Mouse (Mus musculus): ENCODE results near the gene 4930438A08Rik. TPM values are rescaled to one million over a fixed set of nuclear protein-coding genes. Genes with fewer than 3 reads are reported as not detected.
A peak's percentile ranks its signal among the peaks of the same experiment; 100 is the strongest.
"Not testable (repeated sequence)": the region's sequence is repeated elsewhere in the genome, so short reads cannot be mapped to it uniquely, and the experiment has no call there.

The 4930438A08Rik gene
- total RNA-seq (2015; ENCODE audit: low replicate concordance) (4.3 and 10.9 TPM in 2 replicates), total RNA-seq (2017; ENCODE audit: low replicate concordance) (2.7 and 9.5 TPM in 2 replicates)

DNA sequence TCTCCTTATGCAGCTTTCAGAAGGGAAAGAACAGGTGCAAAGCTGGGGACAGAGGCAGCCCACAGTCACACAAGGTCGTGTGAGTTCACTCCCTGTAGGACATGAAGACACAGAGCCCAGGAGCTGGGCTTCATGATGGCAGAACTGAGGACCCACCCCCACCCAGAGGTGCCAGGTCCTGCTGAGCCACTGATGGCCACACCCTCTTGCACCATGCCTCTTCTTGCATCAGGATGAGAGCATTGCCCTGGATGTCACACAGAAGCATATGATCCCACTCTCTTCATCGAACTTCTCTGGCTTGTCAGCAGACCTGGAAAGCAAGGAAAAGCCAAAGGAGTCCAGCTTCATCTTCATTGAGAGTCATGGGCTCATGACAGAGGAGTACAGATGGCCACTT, at the start of gene 4930438A08Rik:
4930438A08Rik (plus strand) TSS at position 228 of the 400 bp plus-strand sequence.
- ATAC-seq (replicated peaks; ENCODE audit: low FRiP score, poor library complexity, severe bottlenecking) = no peak

- ATAC-seq (replicated peaks; ENCODE audit: low FRiP score, poor library complexity, severe bottlenecking) = not testable (repeated sequence)
Observed at GRCm38 (mm10) chr11:58224872-58225271, 49.7 kb upstream of the 4930438A08Rik start.

DNA sequence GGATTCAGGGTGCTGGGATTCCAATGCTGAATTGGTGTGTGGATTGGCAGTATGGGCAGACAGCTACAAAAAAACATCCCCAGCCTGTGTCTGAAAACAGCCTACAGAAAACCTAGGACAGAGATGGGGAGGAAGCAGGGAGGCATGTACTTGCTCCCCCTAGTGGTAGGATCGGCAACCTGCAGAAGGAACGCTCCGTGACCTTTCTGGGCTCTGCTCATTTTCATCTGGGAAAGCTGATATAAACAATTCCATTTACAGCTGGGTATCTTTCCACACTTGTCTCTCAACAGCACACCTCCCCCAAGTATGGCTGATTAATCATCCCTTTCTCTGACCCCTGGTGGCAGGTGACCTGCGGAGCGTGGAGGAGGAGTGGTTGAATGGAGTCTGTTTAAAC, 48.9 kb upstream of the 4930438A08Rik start:
- peak; percentile 90 for ATAC-seq (replicated peaks; ENCODE audit: low FRiP score, poor library complexity, severe bottlenecking)

DNA sequence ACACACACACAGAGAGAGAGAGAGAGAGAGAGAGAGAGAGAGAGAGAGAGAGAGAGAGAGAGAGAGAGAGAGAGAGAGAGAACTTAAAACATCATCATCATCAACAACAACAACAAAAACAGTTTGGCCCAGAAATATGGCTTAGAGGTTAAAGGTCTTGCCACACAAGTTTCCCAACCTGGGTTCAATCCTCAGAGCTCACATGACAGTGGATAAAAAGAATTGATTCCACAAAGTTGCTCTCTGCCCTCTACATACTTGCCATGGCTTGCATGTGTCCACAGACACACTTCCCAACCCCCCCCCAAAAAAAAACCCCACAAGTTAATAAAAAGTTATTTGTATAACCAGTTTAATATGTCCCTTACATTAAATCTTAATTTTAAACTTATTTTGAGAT, 48.2 kb upstream of the 4930438A08Rik start:
- ATAC-seq (replicated peaks; ENCODE audit: low FRiP score, poor library complexity, severe bottlenecking) = no peak

DNA sequence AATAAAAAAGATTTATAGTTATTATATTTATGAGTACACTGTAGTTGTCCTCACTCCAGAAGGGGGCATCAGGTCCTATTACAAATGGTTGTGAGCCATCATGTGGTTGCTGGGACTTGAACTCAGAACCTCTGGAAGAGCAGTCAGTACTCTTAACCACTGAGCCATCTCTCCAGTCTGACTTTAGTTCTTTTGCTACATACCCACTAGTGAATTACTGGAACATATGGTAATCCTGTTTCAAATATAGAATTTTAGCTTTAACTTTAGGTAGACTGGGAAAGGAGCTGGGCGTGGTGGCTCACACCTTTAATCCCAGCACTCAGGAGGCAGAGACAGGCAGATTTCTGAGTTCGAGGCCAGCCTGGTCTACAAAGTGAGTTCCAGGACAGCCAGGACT, 46.6 kb upstream of the 4930438A08Rik start:
- ATAC-seq (replicated peaks; ENCODE audit: low FRiP score, poor library complexity, severe bottlenecking) = not testable (repeated sequence)

- no peak for ATAC-seq (replicated peaks; ENCODE audit: low FRiP score, poor library complexity, severe bottlenecking)
Observed at GRCm38 (mm10) chr11:58230396-58230910, 44.1 kb upstream of the 4930438A08Rik start.

- ATAC-seq (replicated peaks; ENCODE audit: low FRiP score, poor library complexity, severe bottlenecking) = no peak
Observed at GRCm38 (mm10) chr11:58231156-58231555, 43.4 kb upstream of the 4930438A08Rik start.

DNA sequence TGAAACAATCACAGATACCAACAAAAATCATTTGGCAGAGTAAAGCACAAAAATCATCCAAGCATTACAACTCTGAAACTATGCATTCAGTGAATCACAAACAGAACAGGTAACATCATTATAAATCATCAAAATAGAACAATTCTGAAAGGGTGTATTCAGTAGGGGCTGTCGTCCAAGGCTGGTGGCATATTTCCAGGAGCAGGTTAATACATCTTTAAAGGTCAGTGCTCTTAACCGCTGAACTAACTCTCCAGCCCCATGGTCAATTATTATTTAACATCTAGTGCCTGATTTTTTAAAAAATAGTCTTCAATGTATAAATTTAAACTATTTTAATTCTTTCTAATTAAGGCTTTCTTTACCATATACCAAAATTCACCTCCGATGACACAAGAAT, 40.0 kb upstream of the 4930438A08Rik start:
- not testable (repeated sequence) for ATAC-seq (replicated peaks; ENCODE audit: low FRiP score, poor library complexity, severe bottlenecking)

DNA sequence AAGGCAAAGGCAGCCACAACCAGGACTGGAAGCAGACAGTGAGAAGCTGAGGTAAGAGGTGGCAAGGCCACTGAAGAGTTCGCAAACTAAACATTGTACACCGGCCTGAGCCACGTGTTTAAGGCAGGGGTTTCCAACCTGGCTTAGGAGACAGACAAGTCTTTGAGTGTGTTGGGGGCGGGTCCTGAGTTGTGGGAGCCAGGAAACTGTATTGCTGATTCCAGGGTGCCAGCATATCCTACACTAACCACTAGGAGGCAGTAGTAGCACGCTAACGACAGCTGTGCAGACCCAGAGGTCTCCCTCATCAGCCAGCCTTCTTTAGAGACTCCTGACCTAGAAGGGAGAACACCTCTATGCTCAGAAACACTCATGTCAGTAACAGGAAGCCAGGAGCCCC, 39.4 kb upstream of the 4930438A08Rik start:
- peak; percentile 72 for ATAC-seq (replicated peaks; ENCODE audit: low FRiP score, poor library complexity, severe bottlenecking)

DNA sequence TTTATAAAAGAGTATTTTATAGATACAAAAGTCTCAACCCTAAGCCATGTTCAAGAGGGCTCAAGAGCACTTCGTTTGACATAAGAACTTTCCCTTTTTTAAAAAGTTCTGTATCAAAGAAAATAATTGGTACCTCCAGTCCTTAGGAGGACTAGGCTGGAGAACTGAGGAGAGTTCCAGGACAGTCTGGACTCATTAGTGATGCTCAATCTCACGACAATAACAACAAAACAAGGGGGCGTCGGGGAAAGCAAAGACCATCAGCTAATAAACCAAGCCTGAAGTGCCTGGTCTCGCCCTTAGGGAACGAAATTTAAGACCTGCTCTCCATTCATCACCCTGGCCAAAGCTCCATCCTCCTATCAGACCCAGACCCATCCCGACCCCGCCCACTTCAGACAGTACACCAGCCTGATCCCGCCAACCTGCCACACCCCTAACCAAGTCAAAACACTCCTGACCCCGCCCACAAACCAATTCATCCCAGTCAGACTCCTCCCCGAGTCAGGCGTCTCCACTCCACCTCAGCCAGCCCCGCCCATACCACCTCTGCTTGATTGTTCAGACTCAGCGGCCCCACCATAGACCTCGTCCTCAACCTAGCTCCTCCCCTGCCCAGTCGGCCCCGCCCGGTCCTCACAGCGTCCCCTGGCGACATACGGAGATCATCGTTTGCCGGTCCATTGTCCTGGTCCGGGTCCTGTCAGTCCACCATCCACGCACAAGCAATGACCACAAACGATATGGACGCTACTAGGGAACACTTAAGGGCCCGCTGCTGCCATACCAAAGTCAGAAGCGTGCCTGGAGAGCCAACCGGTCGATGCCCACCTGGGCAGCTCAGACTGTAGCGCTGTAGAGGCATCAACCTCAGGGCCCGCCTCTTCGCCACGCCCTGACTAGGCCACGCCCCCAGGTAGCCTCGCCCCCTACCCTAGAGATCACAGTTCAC, 35.5 kb upstream of the 4930438A08Rik start:
- 0 out of 2 replicates have a peak, but pooled peaks have one; percentile 44 for ATAC-seq (replicated peaks; ENCODE audit: low FRiP score, poor library complexity, severe bottlenecking)

GRCm38 (mm10) chr11:58247294-58247693, 27.3 kb upstream of the 4930438A08Rik start:
- no peak for ATAC-seq (replicated peaks; ENCODE audit: low FRiP score, poor library complexity, severe bottlenecking)

DNA sequence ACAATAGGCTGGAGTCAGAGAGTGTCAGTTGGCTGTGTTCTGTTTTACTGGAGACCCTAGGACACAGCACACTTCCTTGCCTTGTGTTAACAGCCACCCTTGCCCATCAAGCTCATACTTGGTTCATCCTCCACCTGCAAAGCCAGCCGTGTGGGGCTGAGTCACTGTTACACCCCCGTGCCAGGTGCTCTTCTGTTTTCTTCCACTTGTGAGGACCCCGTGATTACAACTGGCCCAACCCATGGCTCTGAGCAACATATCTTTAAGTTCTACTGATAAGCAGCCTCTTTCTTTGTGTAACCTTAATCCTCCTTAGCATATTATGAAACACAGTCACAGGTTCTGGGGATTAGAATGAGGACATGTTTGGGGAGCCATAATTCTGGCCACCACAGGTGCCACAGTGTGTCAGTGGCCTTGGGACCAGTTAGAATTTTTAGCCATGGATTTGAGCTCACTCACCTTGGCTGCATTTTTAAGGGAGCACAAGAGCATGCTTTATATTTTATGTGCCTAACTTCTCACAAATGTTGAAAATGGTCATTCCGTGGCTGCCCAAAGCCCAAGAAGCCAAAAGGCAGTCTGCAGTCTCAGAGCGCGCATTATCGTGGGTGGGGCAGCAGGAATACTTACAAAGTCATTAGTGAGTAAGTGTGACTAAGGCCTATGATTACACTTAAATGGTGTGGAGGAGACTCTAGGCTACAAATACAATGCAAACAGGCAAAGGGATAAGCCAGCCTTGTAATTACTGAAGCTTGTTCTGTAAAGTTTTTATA, 25.2 kb upstream of the 4930438A08Rik start:
- ATAC-seq (replicated peaks; ENCODE audit: low FRiP score, poor library complexity, severe bottlenecking) = no peak

GRCm38 (mm10) chr11:58250550-58250949, 24.0 kb upstream of the 4930438A08Rik start:
- no peak for ATAC-seq (replicated peaks; ENCODE audit: low FRiP score, poor library complexity, severe bottlenecking)

- ATAC-seq (replicated peaks; ENCODE audit: low FRiP score, poor library complexity, severe bottlenecking) = no peak
Observed at GRCm38 (mm10) chr11:58254411-58254810, 20.2 kb upstream of the 4930438A08Rik start.

GRCm38 (mm10) chr11:58257816-58258215, 16.8 kb upstream of the 4930438A08Rik start:
- ATAC-seq (replicated peaks; ENCODE audit: low FRiP score, poor library complexity, severe bottlenecking) = no peak

- ATAC-seq (replicated peaks; ENCODE audit: low FRiP score, poor library complexity, severe bottlenecking) = no peak
Observed at GRCm38 (mm10) chr11:58260156-58260555, 14.4 kb upstream of the 4930438A08Rik start.

- ATAC-seq (replicated peaks; ENCODE audit: low FRiP score, poor library complexity, severe bottlenecking) = no peak
Observed at GRCm38 (mm10) chr11:58261826-58262225, 12.8 kb upstream of the 4930438A08Rik start.

DNA sequence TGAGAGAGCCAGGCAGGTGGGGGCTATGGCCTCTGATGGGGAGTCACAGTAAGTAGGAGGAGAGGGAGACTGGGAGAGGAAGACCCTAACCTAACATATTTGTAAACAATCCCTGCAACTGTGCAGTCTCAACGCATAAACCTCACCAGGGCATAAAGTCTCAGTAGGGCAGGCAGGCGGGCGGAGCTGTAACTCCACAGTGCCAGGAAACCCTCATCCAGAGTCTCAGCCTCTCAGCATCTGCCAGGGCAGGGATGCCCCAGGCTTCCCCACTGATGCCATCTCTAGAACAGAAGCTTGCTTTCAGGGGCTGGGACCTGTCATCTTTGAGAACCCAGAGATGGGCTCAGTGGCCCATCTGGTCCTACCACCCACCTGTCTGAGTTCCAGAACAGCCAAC, 12.3 kb upstream of the 4930438A08Rik start:
- ATAC-seq (replicated peaks; ENCODE audit: low FRiP score, poor library complexity, severe bottlenecking) = no peak

- ATAC-seq (replicated peaks; ENCODE audit: low FRiP score, poor library complexity, severe bottlenecking) = no peak
Observed at GRCm38 (mm10) chr11:58263516-58263915, 11.1 kb upstream of the 4930438A08Rik start.

DNA sequence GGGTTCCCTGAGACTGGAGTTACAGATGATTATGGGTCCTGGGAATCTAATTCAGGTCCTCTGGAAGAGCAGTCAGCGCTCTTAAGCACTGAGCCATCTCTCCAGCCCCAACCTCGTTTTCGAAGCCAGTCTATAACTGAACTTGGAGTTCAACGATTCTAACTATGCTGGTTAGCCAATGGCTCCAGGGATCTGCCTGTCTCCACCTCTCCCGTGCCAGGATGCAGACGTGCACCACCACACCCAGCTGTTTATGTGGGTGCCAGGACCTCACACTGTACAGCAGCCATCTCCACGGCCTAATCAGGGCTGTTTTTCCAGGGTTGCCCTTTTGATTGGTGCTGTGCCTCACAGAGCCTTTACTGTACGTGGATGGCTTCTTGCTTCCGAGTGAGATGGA, 10.1 kb upstream of the 4930438A08Rik start:
- no peak for ATAC-seq (replicated peaks; ENCODE audit: low FRiP score, poor library complexity, severe bottlenecking)

All from erythroid progenitor cell, adult 5-6 weeks (primary cell).